Mouse (Mus musculus) testis, adult 10 weeks (tissue): ENCODE measurements around the gene Olfr583. TPM values are rescaled to one million over a fixed set of nuclear protein-coding genes. Genes with fewer than 3 reads are reported as not detected.

ENCODE experiments used
- polyA plus RNA-seq: library from polyadenylated mRNA; stranded (reverse); fragments of 350-450 nt; fragmentation: Illumina TruSeq; extraction: RNeasy Lipid Tissue Mini Kit (QIAGEN cat#74804); gene quantifications from one replicate; pipeline ENCODE4 v1.2.3, GENCODE M21; 2014; ENCODE audit warnings: low read depth, low replicate concordance

The Olfr583 gene
- not detected for polyA plus RNA-seq

GRCm38 (mm10) chr7:103051000-103051399 is at the start of gene Olfr583:
Olfr583 (plus strand) TSS chr7:103051300.

GRCm38 (mm10) chr7:103037724-103038123 is 13.4 kb upstream of the Olfr583 start, which contains the start of gene Olfr582:
Olfr582 (plus strand) TSS chr7:103038024.

GRCm38 (mm10) chr7:103081585-103081984 is 30.5 kb downstream of the Olfr583 start, which contains the start of gene Olfr584:
Olfr584 (plus strand) TSS chr7:103081885.

GRCm38 (mm10) chr7:103097420-103097819 is 46.3 kb downstream of the Olfr583 start, which contains the start of gene Olfr585:
Olfr585 (plus strand) TSS chr7:103097720.

Other genes starting within 250 kb of the Olfr583 start
- not detected for gene Olfr564, start 247.8 kb upstream of the Olfr583 start, polyA plus RNA-seq
- not detected for gene Olfr566, start 192.5 kb upstream of the Olfr583 start, polyA plus RNA-seq
- gene Olfr568, start 174.2 kb upstream of the Olfr583 start, polyA plus RNA-seq: 0.24 TPM
- gene Olfr569, start 160.4 kb upstream of the Olfr583 start, polyA plus RNA-seq: not detected
- gene Olfr570, start 156.7 kb upstream of the Olfr583 start, polyA plus RNA-seq: not detected
- gene Olfr571, start 133.8 kb upstream of the Olfr583 start, polyA plus RNA-seq: not detected
- gene Olfr572, start 126.9 kb upstream of the Olfr583 start, polyA plus RNA-seq: not detected
- not detected for gene Olfr573-ps1, start 108.7 kb upstream of the Olfr583 start, polyA plus RNA-seq
- not detected for gene Olfr574, start 102.8 kb upstream of the Olfr583 start, polyA plus RNA-seq
- gene Olfr575, start 92.5 kb upstream of the Olfr583 start, polyA plus RNA-seq: not detected
- not detected for gene Olfr576, start 88.6 kb upstream of the Olfr583 start, polyA plus RNA-seq
- not detected for gene Olfr577, start 75.4 kb upstream of the Olfr583 start, polyA plus RNA-seq
- gene Olfr578, start 62.0 kb upstream of the Olfr583 start, polyA plus RNA-seq: not detected
- gene Olfr582, start 13.3 kb upstream of the Olfr583 start, polyA plus RNA-seq: not detected
- not detected for gene Olfr584, start 30.6 kb downstream of the Olfr583 start, polyA plus RNA-seq
- gene Olfr585, start 46.4 kb downstream of the Olfr583 start, polyA plus RNA-seq: not detected
- gene Olfr586, start 74.3 kb downstream of the Olfr583 start, polyA plus RNA-seq: not detected
- gene Olfr588-ps1, start 89.6 kb downstream of the Olfr583 start, polyA plus RNA-seq: not detected
- gene Olfr589, start 105.1 kb downstream of the Olfr583 start, polyA plus RNA-seq: not detected
- not detected for gene Olfr591, start 127.0 kb downstream of the Olfr583 start, polyA plus RNA-seq
- not detected for gene Olfr592, start 133.5 kb downstream of the Olfr583 start, polyA plus RNA-seq
- not detected for gene Olfr593, start 160.6 kb downstream of the Olfr583 start, polyA plus RNA-seq
- not detected for gene Olfr594, start 165.7 kb downstream of the Olfr583 start, polyA plus RNA-seq
- gene Usp17ld, start 201.2 kb downstream of the Olfr583 start, polyA plus RNA-seq: not detected